Mouse (Mus musculus): Measurements from ENCODE around the gene Fbxo2. TPM values are rescaled to one million over a fixed set of nuclear protein-coding genes. Genes with fewer than 3 reads are reported as not detected.

The Fbxo2 gene
- polyA plus RNA-seq, 1 experiment: 0.14 TPM

GRCm38 (mm10) chr4:148120555-148120954 is 39.9 kb upstream of the Fbxo2 start:
- no peaks in the 10 kb centered on the region for H3K27me3 ChIP-seq (ENCODE audit: control insufficient read depth, insufficient read depth, low read length)
- 53% methylated on average over 9 of the region's 9 CpGs for WGBS
- no peaks in the 10 kb centered on the region for H3K4me1 ChIP-seq (ENCODE audit: control insufficient read depth, insufficient read depth, insufficient read length)
- TF ChIP-seq CTCF (IDR thresholded peaks at IDR 0.05; ENCODE audit: extremely low read depth, insufficient read depth, insufficient read length, insufficient replicate concordance) (no peak), POLR2A (IDR thresholded peaks at IDR 0.05; ENCODE audit: low read depth, low read length) (no peak)
- H3K4me3 ChIP-seq (ENCODE audit: extremely low read depth, insufficient read depth, insufficient read length): no peak overlapping the region
- no peak for DNase-seq (ENCODE audit: low read depth in 1 of 2, low spot score in 2 of 2)
- H3K36me3 ChIP-seq (ENCODE audit: control insufficient read depth, insufficient read depth, low read length): no peaks in the 10 kb centered on the region
- no peak overlapping the region for H3K27ac ChIP-seq (ENCODE audit: insufficient read depth, low read length)

GRCm38 (mm10) chr4:148121362-148121761 is 39.1 kb upstream of the Fbxo2 start:
- no peaks in the 10 kb centered on the region for H3K36me3 ChIP-seq (ENCODE audit: control insufficient read depth, insufficient read depth, low read length)
- whole genome bisulfite sequencing: 82% methylated on average over 4 of the region's 4 CpGs
- TF ChIP-seq POLR2A (IDR thresholded peaks at IDR 0.05; ENCODE audit: low read depth, low read length) (no peak), CTCF (IDR thresholded peaks at IDR 0.05; ENCODE audit: extremely low read depth, insufficient read depth, insufficient read length, insufficient replicate concordance) (no peak)
- H3K4me1 ChIP-seq (ENCODE audit: control insufficient read depth, insufficient read depth, insufficient read length): no peaks in the 10 kb centered on the region
- DNase-seq (ENCODE audit: low read depth in 1 of 2, low spot score in 2 of 2): no peak
- H3K27ac ChIP-seq (ENCODE audit: insufficient read depth, low read length): no peak overlapping the region
- H3K4me3 ChIP-seq (ENCODE audit: extremely low read depth, insufficient read depth, insufficient read length): no peak overlapping the region
- H3K27me3 ChIP-seq (ENCODE audit: control insufficient read depth, insufficient read depth, low read length): no peaks in the 10 kb centered on the region

GRCm38 (mm10) chr4:148121982-148122693 is 38.3 kb upstream of the Fbxo2 start:
- DNase-seq (ENCODE audit: low read depth in 1 of 2, low spot score in 2 of 2): no peak
- 53% methylated on average over 6 of the region's 6 CpGs for WGBS
- no peaks in the 10 kb centered on the region for H3K27me3 ChIP-seq (ENCODE audit: control insufficient read depth, insufficient read depth, low read length)
- H3K4me3 ChIP-seq (ENCODE audit: extremely low read depth, insufficient read depth, insufficient read length): no peak overlapping the region
- H3K27ac ChIP-seq (ENCODE audit: insufficient read depth, low read length): no peak overlapping the region
- TF ChIP-seq CTCF (IDR thresholded peaks at IDR 0.05; ENCODE audit: extremely low read depth, insufficient read depth, insufficient read length, insufficient replicate concordance): no peak
- no peak for TF ChIP-seq POLR2A (IDR thresholded peaks at IDR 0.05; ENCODE audit: low read depth, low read length)
- H3K4me1 ChIP-seq (ENCODE audit: control insufficient read depth, insufficient read depth, insufficient read length): no peaks in the 10 kb centered on the region
- H3K36me3 ChIP-seq (ENCODE audit: control insufficient read depth, insufficient read depth, low read length): no peaks in the 10 kb centered on the region

GRCm38 (mm10) chr4:148122694-148123066 is 37.7 kb upstream of the Fbxo2 start:
- H3K4me3 ChIP-seq (ENCODE audit: extremely low read depth, insufficient read depth, insufficient read length): no peak overlapping the region
- no peaks in the 10 kb centered on the region for H3K27me3 ChIP-seq (ENCODE audit: control insufficient read depth, insufficient read depth, low read length)
- WGBS: 93% methylated on average over 3 of the region's 3 CpGs
- no peaks in the 10 kb centered on the region for H3K36me3 ChIP-seq (ENCODE audit: control insufficient read depth, insufficient read depth, low read length)
- H3K27ac ChIP-seq (ENCODE audit: insufficient read depth, low read length): no peak overlapping the region
- DNase-seq (ENCODE audit: low read depth in 1 of 2, low spot score in 2 of 2): no peak
- TF ChIP-seq CTCF (IDR thresholded peaks at IDR 0.05; ENCODE audit: extremely low read depth, insufficient read depth, insufficient read length, insufficient replicate concordance): no peak
- H3K4me1 ChIP-seq (ENCODE audit: control insufficient read depth, insufficient read depth, insufficient read length): no peaks in the 10 kb centered on the region

GRCm38 (mm10) chr4:148128241-148128640 is 32.2 kb upstream of the Fbxo2 start:
- H3K4me3 ChIP-seq (ENCODE audit: extremely low read depth, insufficient read depth, insufficient read length): no peak overlapping the region
- DNase-seq (ENCODE audit: low read depth in 1 of 2, low spot score in 2 of 2): no peak
- no peak for TF ChIP-seq CTCF (IDR thresholded peaks at IDR 0.05; ENCODE audit: extremely low read depth, insufficient read depth, insufficient read length, insufficient replicate concordance)
- TF ChIP-seq POLR2A (IDR thresholded peaks at IDR 0.05; ENCODE audit: low read depth, low read length): no peak
- 77% methylated on average over 1 of the region's 1 CpGs for WGBS
- H3K27ac ChIP-seq (ENCODE audit: insufficient read depth, low read length): no peak overlapping the region
- H3K4me1 ChIP-seq (ENCODE audit: control insufficient read depth, insufficient read depth, insufficient read length): no peaks in the 10 kb centered on the region; the same call in 1 of the 2 replicates
- H3K36me3 ChIP-seq (ENCODE audit: control insufficient read depth, insufficient read depth, low read length): no peaks in the 10 kb centered on the region
- H3K27me3 ChIP-seq (ENCODE audit: control insufficient read depth, insufficient read depth, low read length): peaks cover 3% of the 10 kb centered on the region; the same call in 1 of the 2 replicates

GRCm38 (mm10) chr4:148128672-148129071 is 31.7 kb upstream of the Fbxo2 start:
- no peak overlapping the region for H3K4me3 ChIP-seq (ENCODE audit: extremely low read depth, insufficient read depth, insufficient read length)
- H3K27me3 ChIP-seq (ENCODE audit: control insufficient read depth, insufficient read depth, low read length): peaks cover 3% of the 10 kb centered on the region; the same call in 1 of the 2 replicates
- 18% methylated on average over 2 of the region's 2 CpGs for WGBS

GRCm38 (mm10) chr4:148130133-148130532 is 30.3 kb upstream of the Fbxo2 start, which contains the start of gene Mad2l2:
TSS of gene Mad2l2 (plus strand) at chr4:148130384.
- H3K27me3 ChIP-seq (ENCODE audit: control insufficient read depth, insufficient read depth, low read length): peaks cover 3% of the 10 kb centered on the region; the same call in 1 of the 2 replicates
- no peak within 1 kb of the TSS for H3K27ac ChIP-seq (ENCODE audit: insufficient read depth, low read length)
- WGBS: 6% methylated on average over 18 of the region's 18 CpGs
- no peak for DNase-seq (ENCODE audit: low read depth in 1 of 2, low spot score in 2 of 2)
- H3K4me1 ChIP-seq (ENCODE audit: control insufficient read depth, insufficient read depth, insufficient read length): no peaks in the 10 kb centered on the region; the same call in 1 of the 2 replicates
- TF ChIP-seq CTCF (IDR thresholded peaks at IDR 0.05; ENCODE audit: extremely low read depth, insufficient read depth, insufficient read length, insufficient replicate concordance) (no peak), POLR2A (IDR thresholded peaks at IDR 0.05; ENCODE audit: low read depth, low read length) (no peak)
- no peak within 1 kb of the TSS for H3K4me3 ChIP-seq (ENCODE audit: extremely low read depth, insufficient read depth, insufficient read length)
- no peaks in the 10 kb centered on the region for H3K36me3 ChIP-seq (ENCODE audit: control insufficient read depth, insufficient read depth, low read length)

More at GRCm38 (mm10) chr4:148128672-148129071, 31.7 kb upstream of the Fbxo2 start:
- no peak for DNase-seq (ENCODE audit: low read depth in 1 of 2, low spot score in 2 of 2)
- no peak for TF ChIP-seq POLR2A (IDR thresholded peaks at IDR 0.05; ENCODE audit: low read depth, low read length)
- no peak for TF ChIP-seq CTCF (IDR thresholded peaks at IDR 0.05; ENCODE audit: extremely low read depth, insufficient read depth, insufficient read length, insufficient replicate concordance)
- no peaks in the 10 kb centered on the region for H3K36me3 ChIP-seq (ENCODE audit: control insufficient read depth, insufficient read depth, low read length)
- no peaks in the 10 kb centered on the region; the same call in 1 of the 2 replicates for H3K4me1 ChIP-seq (ENCODE audit: control insufficient read depth, insufficient read depth, insufficient read length)
- no peak overlapping the region for H3K27ac ChIP-seq (ENCODE audit: insufficient read depth, low read length)
